Mouse (Mus musculus) spleen, adult 2 months (tissue): Measurements from ENCODE around the gene Tnip2.

Source experiments
- CTCF ChIP-seq: fragments of 200-500 bp; IDR thresholded peaks from 2 replicates; pipeline ENCODE4 v1.5.1; 2011; ENCODE audit warnings: mild to moderate bottlenecking, inconsistent platforms; ENCODE audit not compliant: insufficient read depth, insufficient read length, insufficient replicate concordance; ENCODE audit errors: extremely low read depth
- POLR2A ChIP-seq: fragments of 200-500 bp; IDR thresholded peaks from 2 replicates; pipeline ENCODE4 v1.6.1; 2011; ENCODE audit warnings: low read depth, low read length, inconsistent platforms

DNA sequence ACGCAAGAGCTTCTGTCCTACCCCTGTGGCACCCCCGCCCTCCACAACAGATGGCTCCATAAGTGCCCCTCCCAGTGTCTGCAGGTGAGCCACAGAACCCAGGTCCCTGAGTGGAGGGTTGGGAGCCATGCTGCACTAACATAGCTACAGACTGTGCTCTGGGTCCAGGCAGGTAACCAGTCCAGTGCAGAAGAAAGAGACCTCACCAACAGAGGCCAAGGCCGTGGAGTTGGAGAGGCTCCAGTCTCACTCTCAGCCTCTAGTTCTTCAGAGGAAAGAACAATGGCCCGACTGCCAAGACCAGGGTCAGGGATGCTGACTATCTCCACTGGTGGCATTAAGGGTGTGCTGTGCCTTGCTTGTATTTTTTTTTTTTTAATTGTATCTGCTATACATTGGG lies 52.5 kb downstream of the Tnip2 start:
- no peak for TF ChIP-seq CTCF
- TF ChIP-seq POLR2A: no peak
